Mouse (Mus musculus) liver, embryonic 14.5 days (tissue): ENCODE results near the gene Aldh3b2. TPM values are rescaled to one million over a fixed set of nuclear protein-coding genes. Genes with fewer than 3 reads are reported as not detected.
A peak's percentile ranks its signal among the peaks of the same experiment; 100 is the strongest.

Experiments
- ATAC-seq: fragments of 200-750 bp; cut with Nextera tagmentation; 2 replicates; pipeline ENCODE4 v1.8.0; 2017; ENCODE audit warnings: moderate number of reproducible peaks, mild to moderate bottlenecking, moderate library complexity; ENCODE audit not compliant: insufficient read depth
- DNase-seq, 3 experiments: peaks; one replicate each; pipeline ENCODE4 v3.0.0-alpha.2; 2012 to 2013; ENCODE audit warnings: low read depth in 3 of 3, low spot score in 3 of 3
- H3K27ac ChIP-seq: fragments of 300-500 bp; sonication (generic); 2 replicates; pipeline ENCODE4 v1.5.1; 2014; ENCODE audit warnings: moderate library complexity, mild to moderate bottlenecking, control low read depth, inconsistent platforms
- H3K27me3 ChIP-seq: fragments of 300-500 bp; sonication (generic); 2 replicates; pipeline ENCODE4 v1.6.1; 2014; ENCODE audit warnings: mild to moderate bottlenecking, low read length, moderate library complexity; ENCODE audit not compliant: control insufficient read depth, insufficient read depth
- H3K36me3 ChIP-seq: fragments of 300-500 bp; sonication (generic); replicated peaks from 2 replicates; pipeline ENCODE4 v1.6.1; 2014; ENCODE audit warnings: low read depth; ENCODE audit not compliant: control insufficient read depth, insufficient read depth
- H3K4me1 ChIP-seq, 2 experiments: fragments of 200-500 bp in 1 of 2; fragments of 300-500 bp in 1 of 2; sonication (generic) in 1 of 2; replicated peaks; 2 replicates each; pipeline ENCODE4 v1.6.1; 2012 to 2014; ENCODE audit warnings: antibody characterized with exemption in 1 of 2, inconsistent platforms in 1 of 2, low read length in 1 of 2; ENCODE audit not compliant: control insufficient read depth in 2 of 2, insufficient read depth in 2 of 2
- H3K4me2 ChIP-seq: fragments of 300-500 bp; sonication (generic); 2 replicates; pipeline ENCODE4 v1.6.1; 2014; ENCODE audit warnings: low read depth, mild to moderate bottlenecking, control low read depth, moderate library complexity
- H3K4me3 ChIP-seq, 2 experiments: fragments of 200-500 bp in 1 of 2; fragments of 300-500 bp in 1 of 2; sonication (generic) in 1 of 2; 2 replicates each; pipeline ENCODE4 v1.5.1; 2012 to 2014; ENCODE audit warnings: low read depth in 2 of 2, low read length in 2 of 2, mild to moderate bottlenecking in 2 of 2, control low read depth in 1 of 2, inconsistent platforms in 1 of 2, moderate library complexity in 1 of 2; ENCODE audit not compliant: insufficient read depth in 1 of 2
- H3K9ac ChIP-seq: fragments of 300-500 bp; sonication (generic); replicated peaks from 2 replicates; pipeline ENCODE4 v1.6.1; 2014; ENCODE audit warnings: mild to moderate bottlenecking, control low read depth, moderate library complexity
- H3K9me3 ChIP-seq: fragments of 300-500 bp; sonication (generic); 2 replicates; pipeline ENCODE4 v1.6.1; 2016; ENCODE audit warnings: low read length, mixed read lengths; ENCODE audit not compliant: control insufficient read depth
- CTCF ChIP-seq: IDR thresholded peaks from 2 replicates; pipeline ENCODE4 v1.5.1; 2016; ENCODE audit warnings: antibody characterized with exemption, low read depth, control low read depth
- EP300 ChIP-seq: IDR thresholded peaks from 2 replicates; pipeline ENCODE4 v1.6.1; 2016; ENCODE audit warnings: antibody characterized with exemption, low read depth
- WGBS: fragments of 180-500 bp; shearing (Covaris S2); extraction: QIAGEN DNeasy Blood & Tissue Kit; methylation state at CpG from one replicate; pipeline ENCODE4 v1.1.7; 2014; ENCODE audit not compliant: insufficient replicate concordance; 5-methylcytosine and 5-hydroxymethylcytosine counted together
- polyA plus RNA-seq, 2 experiments: library from polyadenylated mRNA; depleted of rRNA in 1 of 2; stranded (reverse) in 1 of 2; unstranded in 1 of 2; fragments of >200 nt; fragmentation: Nextera tagmentation in 1 of 2; extraction: Ambion mirVana in 1 of 2; gene quantifications; 2 replicates each; pipeline versions ENCODE4 v1.2.1 to v1.2.3; 2012 to 2014

The Aldh3b2 gene
- polyA plus RNA-seq, 2 experiments: 0.33 to 0.48 TPM

DNA sequence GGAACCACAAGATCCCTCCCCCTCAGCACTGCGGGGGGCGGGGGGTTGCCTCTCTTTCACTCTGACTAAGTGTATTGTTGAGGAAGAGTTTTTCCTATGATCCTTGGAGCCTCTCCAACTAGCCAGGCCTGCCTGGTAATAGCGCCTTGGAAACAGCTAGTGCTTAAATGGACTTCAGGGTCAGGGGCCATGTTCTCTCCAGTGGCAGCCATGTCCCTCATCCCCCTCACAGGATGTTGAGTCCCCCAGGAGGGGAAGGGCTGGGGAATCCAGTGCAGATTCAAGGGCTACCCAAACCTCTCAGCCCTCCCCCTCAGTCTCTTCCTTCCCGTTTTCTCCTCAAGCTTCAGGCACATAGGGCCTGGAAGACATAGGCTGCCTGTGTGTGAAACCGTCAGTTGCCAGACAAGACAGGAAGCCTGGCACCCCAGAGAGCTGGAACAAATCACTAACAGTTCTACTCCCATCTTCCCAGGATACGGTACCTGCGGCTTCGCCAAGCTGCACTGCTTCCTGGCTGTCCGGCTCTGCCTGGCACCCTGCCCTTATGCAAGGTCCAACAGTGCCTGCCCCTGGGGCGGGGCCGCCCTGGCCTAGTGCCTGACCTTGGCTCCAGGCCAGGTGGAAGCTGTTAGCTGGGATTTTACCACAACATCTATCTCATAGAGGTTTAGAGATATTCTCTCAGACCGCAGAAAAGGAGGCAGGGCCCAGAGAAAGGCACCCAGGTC, 42.8 kb upstream of the Aldh3b2 start, which contains the start of gene Aldh3b1:
Gene Aldh3b1, minus strand, starts transcription at position 598 of the 731 bp plus-strand sequence.
- peak within 1 kb of the TSS; percentile 16; the same call in 1 of the 2 replicates for H3K4me2 ChIP-seq
- no peak within 1 kb of the TSS for H3K9ac ChIP-seq
- peak; percentile 60 for ATAC-seq
- DNase-seq: no peak
- no peak within 1 kb of the TSS for H3K27ac ChIP-seq
- no peaks in the 10 kb centered on the region for H3K36me3 ChIP-seq
- WGBS: 21% methylated on average over 12 of the region's 12 CpGs
- H3K9me3 ChIP-seq: no peaks in the 10 kb centered on the region
- H3K27me3 ChIP-seq: no peaks in the 10 kb centered on the region
- H3K4me3 ChIP-seq: no peak within 1 kb of the TSS
- H3K4me1 ChIP-seq: peaks cover 3 to 12% of the 10 kb centered on the region in 2 experiments
- TF ChIP-seq CTCF (no peak), EP300 (no peak)

DNA sequence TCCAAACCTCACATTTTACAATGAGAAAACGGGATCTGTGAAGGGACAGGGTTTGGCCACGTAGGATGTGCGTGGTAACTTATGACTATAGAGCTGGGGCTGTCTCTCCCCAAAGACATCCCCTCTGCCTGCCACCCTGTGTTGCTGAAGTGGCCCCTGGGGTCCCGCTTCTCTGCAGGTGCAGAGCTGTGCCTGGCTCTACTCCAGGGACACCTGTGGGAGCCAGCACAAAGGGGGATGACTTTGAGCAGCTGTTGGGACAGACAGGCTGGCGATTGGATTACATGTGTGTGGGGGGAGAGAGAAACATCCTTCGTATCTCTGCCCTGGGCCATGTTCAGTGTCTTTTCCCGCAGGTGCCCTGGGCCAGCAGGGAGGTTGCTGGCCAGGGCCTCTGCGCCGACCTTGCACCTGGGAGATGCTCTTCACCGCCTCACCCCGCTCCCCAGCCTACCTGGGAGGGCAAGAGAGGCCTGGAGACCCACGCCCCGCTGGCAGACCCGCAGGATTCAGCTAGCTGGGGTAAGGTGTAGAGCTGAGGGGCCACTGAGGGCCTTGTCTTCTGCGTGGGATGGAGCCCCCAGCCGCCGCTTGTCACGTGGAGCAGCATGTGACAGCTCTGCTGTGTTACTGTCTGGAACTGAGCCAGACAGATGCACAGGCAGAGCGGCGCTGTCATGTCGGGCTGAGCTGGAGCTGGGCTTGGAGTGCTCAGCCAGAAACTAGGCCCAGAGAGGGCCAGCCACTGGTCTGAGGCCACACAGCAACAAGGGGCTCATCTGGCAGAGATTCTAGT, 41.7 kb upstream of the Aldh3b2 start:
- Histone ChIP-seq H3K4me2 (no peak overlapping the region), H3K27me3 (no peaks in the 10 kb centered on the region; the same call in 1 of the 2 replicates)
- no peak for DNase-seq

DNA sequence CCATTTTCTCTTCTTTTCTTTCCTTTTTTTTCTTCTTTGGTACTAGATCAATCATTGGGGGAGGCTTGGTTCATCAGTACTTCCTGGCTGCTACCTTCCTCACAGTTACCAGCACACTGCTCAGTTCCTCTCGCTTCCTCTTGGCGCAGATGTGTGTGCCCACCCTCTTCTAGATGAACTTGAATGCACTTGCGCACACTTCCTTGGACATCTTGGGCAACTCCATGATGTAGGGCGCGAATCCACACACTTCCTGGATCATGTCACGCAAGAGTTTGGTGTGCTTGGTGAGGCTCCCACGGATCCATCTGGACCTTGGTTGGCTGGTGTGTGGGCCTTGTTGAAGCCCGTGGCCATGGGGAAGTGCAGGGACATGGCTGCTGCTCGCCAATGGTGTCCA, 40.4 kb upstream of the Aldh3b2 start:
- Histone ChIP-seq H3K4me1 (peaks cover 2 to 8% of the 10 kb centered on the region in 2 experiments; a peak in 2 of 4 replicates), H3K36me3 (no peaks in the 10 kb centered on the region), H3K9me3 (no peaks in the 10 kb centered on the region), H3K27ac (no peak overlapping the region), H3K4me2 (no peak overlapping the region), H3K27me3 (no peaks in the 10 kb centered on the region; the same call in 1 of the 2 replicates), H3K4me3 (no peak overlapping the region), H3K9ac (no peak overlapping the region)
- ATAC-seq (no peak), DNase-seq (no peak)
- WGBS: 64% methylated on average over 9 of the region's 9 CpGs
- no peak for TF ChIP-seq EP300
- no peak for TF ChIP-seq CTCF

More for the DNA sequence above, 41.7 kb upstream of the Aldh3b2 start:
- Histone ChIP-seq H3K4me3 (no peak overlapping the region), H3K9me3 (no peaks in the 10 kb centered on the region), H3K36me3 (no peaks in the 10 kb centered on the region), H3K4me1 (peaks cover 2 to 8% of the 10 kb centered on the region in 2 experiments; a peak in 2 of 4 replicates), H3K27ac (no peak overlapping the region), H3K9ac (no peak overlapping the region)
- WGBS: 69% methylated on average over 21 of the region's 21 CpGs
- TF ChIP-seq EP300 (no peak), CTCF (no peak)
- no peak for ATAC-seq

DNA sequence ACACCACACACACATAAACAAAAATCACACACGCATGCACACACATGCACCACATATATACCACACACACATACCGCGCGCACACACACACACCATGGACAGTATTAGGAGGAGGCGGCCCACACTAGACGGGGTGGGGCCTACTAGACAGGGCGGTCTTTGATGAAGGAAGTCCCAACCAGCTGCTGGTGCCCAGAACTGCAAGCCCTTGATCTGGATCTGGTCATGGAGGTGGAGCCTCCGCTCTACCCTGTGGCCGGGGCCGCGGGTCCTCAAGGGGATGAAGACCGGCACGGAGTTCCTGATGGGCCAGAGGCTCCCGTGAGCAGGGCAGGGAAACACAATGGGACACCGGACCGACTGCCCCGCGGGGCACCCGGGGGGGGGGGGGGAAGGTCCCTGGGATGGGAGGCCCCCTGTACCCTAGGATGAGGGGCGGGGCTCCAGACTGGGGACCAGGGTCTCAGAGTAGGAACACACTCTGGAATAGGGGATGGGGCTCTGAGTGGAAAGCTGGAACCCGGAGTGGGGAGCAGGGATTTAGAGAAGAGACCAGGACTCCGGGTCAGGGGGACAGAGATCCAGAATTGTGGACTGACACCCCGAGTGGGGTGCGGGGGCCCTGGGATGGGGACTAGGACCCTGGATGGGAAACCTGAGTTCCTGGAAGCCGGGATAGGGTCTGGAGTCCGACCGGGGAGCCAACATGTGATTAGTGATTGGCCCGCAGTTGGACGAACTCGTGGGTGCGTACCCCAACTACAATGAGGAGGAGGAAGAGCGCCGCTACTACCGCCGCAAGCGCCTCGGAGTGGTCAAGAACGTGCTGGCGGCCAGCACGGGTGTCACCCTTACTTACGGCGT, 36.9 kb upstream of the Aldh3b2 start, which contains the start of gene Unc93b1:
Gene Unc93b1, plus strand, starts transcription at position 155 of the 864 bp plus-strand sequence.
- no peaks in the 10 kb centered on the region; the same call in 1 of the 2 replicates for H3K27me3 ChIP-seq
- no peaks in the 10 kb centered on the region for H3K9me3 ChIP-seq
- DNase-seq: peak in 1 of 3 experiments; percentile 41
- no peaks in the 10 kb centered on the region for H3K36me3 ChIP-seq
- H3K9ac ChIP-seq: peak within 1 kb of the TSS; percentile 37; the same call in 1 of the 2 replicates
- H3K4me2 ChIP-seq: peak within 1 kb of the TSS; percentile 70
- ATAC-seq: peak; percentile 76
- no peak within 1 kb of the TSS for H3K27ac ChIP-seq
- peak within 1 kb of the TSS; percentile 49 to 53 for H3K4me3 ChIP-seq
- 4% methylated on average over 42 of the region's 42 CpGs for WGBS
- TF ChIP-seq EP300 (no peak), CTCF (no peak)
- H3K4me1 ChIP-seq: peaks cover 0 to 2% of the 10 kb centered on the region in 2 experiments; a peak in 1 of 4 replicates
